ENCODE assay signal across 9 mouse cellular contexts in genomic region chr11:95833631-95834142, GRCm38 (mm10). TPM values are rescaled to one million over a fixed set of nuclear protein-coding genes. Genes with fewer than 3 reads are reported as not detected.
A peak's percentile ranks its signal among the peaks of the same experiment; 100 is the strongest.
DNase-seq lines count a peak whose midpoint lies in the region; ATAC-seq and TF ChIP-seq lines count a peak whose summit lies in the region.
"Had no signal": no experiment of that assay in that cellular context is flagged by ENCODE, and none has a peak within 500 bp of the region (broad histone marks: within the 10 kb centered on the region; RNA-seq: fewer than 3 reads in every experiment).

No protein-coding gene starts in this region.

- no peaks in the 10 kb centered on the region for H3K9me3 ChIP-seq in forebrain, embryonic 10.5 days
- H3K9me3 ChIP-seq in forebrain, embryonic 11.5 days (ENCODE audit: control insufficient read depth, low read length), result no peaks in the 10 kb centered on the region
- no peaks in the 10 kb centered on the region for H3K9me3 ChIP-seq in lung, embryonic 14.5 days (ENCODE audit: low read depth, low read length)
- no peaks in the 10 kb centered on the region for H3K9me3 ChIP-seq in heart, embryonic 16.5 days (replicated peaks; ENCODE audit: control insufficient read depth, low read length)
- no peaks in the 10 kb centered on the region for H3K9me3 ChIP-seq in midbrain, embryonic 16.5 days (replicated peaks; ENCODE audit: control insufficient read depth, low read length, poor library complexity, severe bottlenecking)

- H3K4me1 ChIP-seq in forebrain, embryonic 10.5 days, result peaks cover 63% of the 10 kb centered on the region
- peaks cover 5% of the 10 kb centered on the region; the same call in 1 of the 2 replicates for H3K4me1 ChIP-seq in forebrain, embryonic 11.5 days (replicated peaks; ENCODE audit: control insufficient read depth, insufficient read depth, low read length)
- H3K4me1 ChIP-seq in lung, embryonic 14.5 days (ENCODE audit: insufficient read depth), result peaks cover 23% of the 10 kb centered on the region
- H3K4me1 ChIP-seq in heart, embryonic 16.5 days (ENCODE audit: control insufficient read depth, insufficient read depth, low read length), result peaks cover 62% of the 10 kb centered on the region
- peaks cover 20% of the 10 kb centered on the region for H3K4me1 ChIP-seq in midbrain, embryonic 16.5 days (ENCODE audit: control insufficient read depth, insufficient read depth, low read length)

- TF ChIP-seq CTCF in lung, embryonic 14.5 days (IDR thresholded peaks at IDR 0.05; ENCODE audit: low read depth), result no peak

- ATAC-seq in forebrain, embryonic 11.5 days (replicated peaks; ENCODE audit: low FRiP score), result no peak
- ATAC-seq in lung, embryonic 14.5 days (ENCODE audit: insufficient read depth), result 0 out of 2 replicates have a peak, but pooled peaks have one; percentile 3
- no peak; the same call in 1 of the 2 replicates for ATAC-seq in heart, embryonic 16.5 days (replicated peaks; ENCODE audit: extremely low read depth, insufficient read depth, low FRiP score)
- ATAC-seq in midbrain, embryonic 16.5 days, result no peak

- H3K4me2 ChIP-seq in forebrain, embryonic 11.5 days (ENCODE audit: low read depth, low read length, severe bottlenecking), result no peak overlapping the region
- peak overlapping the region; percentile 43 for H3K4me2 ChIP-seq in lung, embryonic 14.5 days
- H3K4me2 ChIP-seq in heart, embryonic 16.5 days (ENCODE audit: low read depth, low read length), result no peak overlapping the region
- H3K4me2 ChIP-seq in midbrain, embryonic 16.5 days (ENCODE audit: low read length), result 0 out of 2 replicates have a peak overlapping the region, but pooled peaks have one; percentile 13

- H3K27ac ChIP-seq in forebrain, embryonic 10.5 days, result no peak overlapping the region
- no peak overlapping the region for H3K27ac ChIP-seq in forebrain, embryonic 11.5 days (ENCODE audit: low read depth, low read length)
- no peak overlapping the region for H3K27ac ChIP-seq in lung, embryonic 14.5 days (ENCODE audit: low read depth)
- peak overlapping the region; percentile 49; the same call in 1 of the 2 replicates for H3K27ac ChIP-seq in heart, embryonic 16.5 days (ENCODE audit: low read length)
- no peak overlapping the region for H3K27ac ChIP-seq in midbrain, embryonic 16.5 days (ENCODE audit: low read length)

- no peaks in the 10 kb centered on the region for H3K36me3 ChIP-seq in forebrain, embryonic 10.5 days (replicated peaks)
- H3K36me3 ChIP-seq in forebrain, embryonic 11.5 days (ENCODE audit: control insufficient read depth, insufficient read depth, low read length), result no peaks in the 10 kb centered on the region
- H3K36me3 ChIP-seq in lung, embryonic 14.5 days (ENCODE audit: insufficient read depth), result no peaks in the 10 kb centered on the region
- H3K36me3 ChIP-seq in heart, embryonic 16.5 days (ENCODE audit: control insufficient read depth, insufficient read depth), result no peaks in the 10 kb centered on the region
- H3K36me3 ChIP-seq in midbrain, embryonic 16.5 days (ENCODE audit: control insufficient read depth, insufficient read depth, low read length), result no peaks in the 10 kb centered on the region

- H3K4me3 ChIP-seq in forebrain, embryonic 10.5 days, result peak overlapping the region; percentile 20; the same call in 1 of the 2 replicates
- H3K4me3 ChIP-seq in forebrain, embryonic 11.5 days (ENCODE audit: low read depth, low read length), result no peak overlapping the region
- H3K4me3 ChIP-seq in lung, embryonic 14.5 days (ENCODE audit: low read depth, low read length), result no peak overlapping the region; the same call in 1 of the 2 replicates
- H3K4me3 ChIP-seq in heart, embryonic 16.5 days (ENCODE audit: low read length), result no peak overlapping the region
- no peak overlapping the region for H3K4me3 ChIP-seq in midbrain, embryonic 16.5 days (ENCODE audit: low read depth, low read length)

- peaks cover 92% of the 10 kb centered on the region for H3K27me3 ChIP-seq in forebrain, embryonic 10.5 days (ENCODE audit: poor library complexity, severe bottlenecking)
- peaks cover 71% of the 10 kb centered on the region for H3K27me3 ChIP-seq in forebrain, embryonic 11.5 days (ENCODE audit: control insufficient read depth, insufficient read depth, low read length)
- peaks cover 61% of the 10 kb centered on the region for H3K27me3 ChIP-seq in lung, embryonic 14.5 days (ENCODE audit: insufficient read depth, low read length)
- H3K27me3 ChIP-seq in heart, embryonic 16.5 days (ENCODE audit: control insufficient read depth, insufficient read depth, low read length), result peaks cover 47% of the 10 kb centered on the region
- H3K27me3 ChIP-seq in midbrain, embryonic 16.5 days (ENCODE audit: control insufficient read depth, insufficient read depth, low read depth, low read length), result peaks cover 70% of the 10 kb centered on the region

- WGBS in forebrain, embryonic 10.5 days, result 4% methylated on average over 18 of the region's 18 CpGs
- WGBS in forebrain, embryonic 11.5 days, result 4% methylated on average over 18 of the region's 18 CpGs
- WGBS in lung, embryonic 14.5 days, result 14% methylated on average over 18 of the region's 18 CpGs
- 18% methylated on average over 18 of the region's 18 CpGs for WGBS in heart, embryonic 16.5 days
- 7% methylated on average over 18 of the region's 18 CpGs for WGBS in midbrain, embryonic 16.5 days

- DNase-seq in forebrain, embryonic 10.5 days (ENCODE audit: extremely low spot score, low spot score), result no peak
- DNase-seq in forebrain, embryonic 11.5 days (ENCODE audit: low spot score), result no peak
- no peak for DNase-seq in lung, embryonic 14.5 days
- DNase-seq in lung, postnatal 25 days (ENCODE audit: low spot score), result no peak
- DNase-seq in adrenal gland, adult 2 months, result no peak
- DNase-seq in layer of hippocampus, postnatal 36 days, result no peak
- DNase-seq: adrenal gland, postnatal 25 days had no signal

- H3K9ac ChIP-seq in forebrain, embryonic 11.5 days (ENCODE audit: low read length), result no peak overlapping the region
- H3K9ac ChIP-seq in lung, embryonic 14.5 days, result no peak overlapping the region
- peak overlapping the region; percentile 28; the same call in 1 of the 2 replicates for H3K9ac ChIP-seq in heart, embryonic 16.5 days (ENCODE audit: low read length)
- no peak overlapping the region for H3K9ac ChIP-seq in midbrain, embryonic 16.5 days (ENCODE audit: low read depth, low read length)

RNA-seq across cellular contexts. Expression of gene Gngt2, which starts 3.3 kb away (rescaled TPM):
- polyA plus RNA-seq in forebrain, embryonic 10.5 days (2016; fragmentation: Nextera tagmentation; extraction: Ambion mirVana), result 6.7 and 7.3 TPM in 2 replicates
- polyA plus RNA-seq in forebrain, embryonic 11.5 days (2014; fragmentation: Nextera tagmentation; extraction: Ambion mirVana), result 3.5 and 5.1 TPM in 2 replicates
- 13.4 and 14.8 TPM in 2 replicates for polyA plus RNA-seq in lung, embryonic 14.5 days (2014; fragmentation: Nextera tagmentation; extraction: Ambion mirVana)
- 30.3 and 34.7 TPM in 2 replicates for polyA plus RNA-seq in heart, embryonic 16.5 days (2015; fragmentation: Nextera tagmentation; extraction: Ambion mirVana)
- 2.6 TPM in 2 replicates for polyA plus RNA-seq in midbrain, embryonic 16.5 days (2015; fragmentation: Nextera tagmentation; extraction: Ambion mirVana)
- total RNA-seq in adrenal gland, adult 2 months (2021), result 10 to 100 TPM; 21.4 to 30.4 TPM
- 1.3 and 1.4 TPM in 2 replicates for polyA plus RNA-seq in adrenal gland, adult 2 months (2012; rRNA removed)
- total RNA-seq in layer of hippocampus, postnatal 36 days (2021), result 1 to 10 TPM; 3.1 to 4.7 TPM

RNA-seq across cellular contexts. Expression of gene Abi3, which starts 8.6 kb away (rescaled TPM):
- 2.3 and 4.6 TPM in 2 replicates for polyA plus RNA-seq in forebrain, embryonic 10.5 days (2016; fragmentation: Nextera tagmentation; extraction: Ambion mirVana)
- 0.97 and 1.1 TPM in 2 replicates for polyA plus RNA-seq in forebrain, embryonic 11.5 days (2014; fragmentation: Nextera tagmentation; extraction: Ambion mirVana)
- polyA plus RNA-seq in lung, embryonic 14.5 days (2014; fragmentation: Nextera tagmentation; extraction: Ambion mirVana), result 7.2 TPM in 2 replicates
- 19.6 and 28.0 TPM in 2 replicates for polyA plus RNA-seq in heart, embryonic 16.5 days (2015; fragmentation: Nextera tagmentation; extraction: Ambion mirVana)
- polyA plus RNA-seq in midbrain, embryonic 16.5 days (2015; fragmentation: Nextera tagmentation; extraction: Ambion mirVana), result 1.2 and 1.9 TPM in 2 replicates
- total RNA-seq in adrenal gland, adult 2 months (2021), result 10 to 100 TPM; 11.9 to 12.3 TPM
- polyA plus RNA-seq in adrenal gland, adult 2 months (2012; rRNA removed), result 55.2 and 62.6 TPM in 2 replicates
- 1 to 10 TPM; 6.2 to 6.4 TPM for total RNA-seq in layer of hippocampus, postnatal 36 days (2021)

RNA-seq across cellular contexts. Expression of gene Phospho1, which starts 9.4 kb away (rescaled TPM):
- polyA plus RNA-seq in forebrain, embryonic 10.5 days (2016; fragmentation: Nextera tagmentation; extraction: Ambion mirVana), result not detected in 2 replicates
- polyA plus RNA-seq in forebrain, embryonic 11.5 days (2014; fragmentation: Nextera tagmentation; extraction: Ambion mirVana), result 0.51 TPM in 1 of 2 replicates, not detected in the other
- 0.37 TPM in 1 of 2 replicates, not detected in the other for polyA plus RNA-seq in lung, embryonic 14.5 days (2014; fragmentation: Nextera tagmentation; extraction: Ambion mirVana)
- polyA plus RNA-seq in heart, embryonic 16.5 days (2015; fragmentation: Nextera tagmentation; extraction: Ambion mirVana), result 3.2 and 3.3 TPM in 2 replicates
- polyA plus RNA-seq in midbrain, embryonic 16.5 days (2015; fragmentation: Nextera tagmentation; extraction: Ambion mirVana), result 0.43 and 0.45 TPM in 2 replicates
- total RNA-seq in adrenal gland, adult 2 months (2021), result 100 to 1,000 TPM; 179 to 254 TPM
- polyA plus RNA-seq in adrenal gland, adult 2 months (2012; rRNA removed), result 431 and 453 TPM in 2 replicates
- total RNA-seq in layer of hippocampus, postnatal 36 days (2021), result 10 to 100 TPM; 55.8 to 62.3 TPM

Comparison
In these comparisons a context has a peak if more than half of its experiments do, and no peak if none do; other contexts are left out.
1. H3K4me2 ChIP-seq: peak in lung, embryonic 14.5 days (single experiment) and midbrain, embryonic 16.5 days (single experiment); none in forebrain, embryonic 11.5 days (single experiment) and heart, embryonic 16.5 days (single experiment).
2. RNA of gene Phospho1, which starts 9.4 kb away (polyA plus RNA-seq): 431 to 453 TPM in adrenal gland, adult 2 months; 3.2 to 3.3 TPM in heart, embryonic 16.5 days, 0.43 to 0.45 TPM in midbrain, embryonic 16.5 days, 0.51 TPM in forebrain, embryonic 11.5 days, 0.37 TPM in lung, embryonic 14.5 days and not detected in forebrain, embryonic 10.5 days; every median in the first group is over 100 times any median in the second.